Comparison of ENCODE assay signal across 7 mouse cellular contexts in the genomic region with DNA sequence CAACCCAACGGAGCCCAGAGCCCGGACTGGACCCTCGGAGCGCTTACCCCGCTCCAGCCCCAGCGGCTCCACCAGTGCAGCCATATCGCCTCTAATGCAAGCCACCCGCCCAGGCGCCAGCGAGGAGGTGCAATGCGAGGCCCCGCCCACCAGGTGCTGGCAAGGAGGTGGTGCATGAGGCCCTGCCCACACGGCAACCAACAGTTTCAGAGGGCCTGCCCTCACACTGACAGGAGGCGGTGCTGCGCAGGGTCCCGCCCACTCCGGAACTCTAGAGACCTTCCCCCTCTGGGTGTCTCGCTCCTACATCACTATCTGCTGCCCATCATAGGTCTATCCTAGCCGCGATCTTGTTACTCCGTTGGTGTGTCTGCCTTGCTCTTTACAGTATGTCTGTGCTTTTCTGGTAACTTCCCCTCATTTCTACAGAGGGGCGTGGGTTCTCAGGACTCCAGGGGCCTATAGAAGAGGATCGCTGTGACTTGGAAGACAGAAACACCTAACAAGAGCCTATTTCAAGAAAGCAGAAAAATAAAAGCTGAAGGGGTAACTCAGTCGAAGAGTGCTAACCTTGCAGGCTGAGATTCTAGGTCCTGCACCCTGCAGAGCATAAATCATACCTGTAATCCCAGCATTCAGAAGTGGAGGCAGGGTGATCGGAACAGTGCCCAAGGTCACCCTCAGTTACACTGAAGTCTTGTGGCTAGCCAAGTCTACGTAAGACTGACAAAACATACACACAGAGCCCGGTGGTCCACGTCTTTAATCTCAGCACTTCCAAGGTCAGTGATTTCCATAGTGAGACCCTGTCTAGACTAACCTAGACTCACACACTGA. TPM values are rescaled to one million over a fixed set of nuclear protein-coding genes. Genes with fewer than 3 reads are reported as not detected.
DNase-seq lines count a peak whose midpoint lies in the region; ATAC-seq and TF ChIP-seq lines count a peak whose summit lies in the region.

Gene Lin7b, minus strand, starts transcription at position 109 of the 837 bp plus-strand sequence.

- no peaks in the 10 kb centered on the region for H3K9me3 ChIP-seq in embryonic facial prominence, embryonic 14.5 days (ENCODE audit: control insufficient read depth, low read length)
- no peaks in the 10 kb centered on the region for H3K9me3 ChIP-seq in limb, embryonic 11.5 days (ENCODE audit: control insufficient read depth, low read length)
- H3K9me3 ChIP-seq in midbrain, embryonic 14.5 days (ENCODE audit: control insufficient read depth, low read length), result no peaks in the 10 kb centered on the region

- peaks cover 6% of the 10 kb centered on the region; the same call in 1 of the 2 replicates for H3K4me1 ChIP-seq in embryonic facial prominence, embryonic 14.5 days (ENCODE audit: control insufficient read depth, insufficient read depth, low read length)
- H3K4me1 ChIP-seq in heart, adult 2 months (ENCODE audit: control insufficient read depth, insufficient read depth, low read length), result peaks cover 1% of the 10 kb centered on the region; the same call in 1 of the 2 replicates
- H3K4me1 ChIP-seq in kidney, adult 2 months (ENCODE audit: control insufficient read depth, insufficient read depth, low read length), result no peaks in the 10 kb centered on the region; the same call in 1 of the 2 replicates
- peaks cover 14% of the 10 kb centered on the region; the same call in 1 of the 2 replicates for H3K4me1 ChIP-seq in limb, embryonic 11.5 days (ENCODE audit: control insufficient read depth, insufficient read depth, low read length)
- H3K4me1 ChIP-seq in midbrain, embryonic 14.5 days (ENCODE audit: control insufficient read depth, insufficient read depth, low read length), result peaks cover 22% of the 10 kb centered on the region

- H3K9ac ChIP-seq in embryonic facial prominence, embryonic 14.5 days (ENCODE audit: low read depth, low read length), result peak within 1 kb of the TSS; percentile 56
- H3K9ac ChIP-seq in heart, adult 2 months (ENCODE audit: low read depth, low read length), result peak within 1 kb of the TSS; percentile 44
- H3K9ac ChIP-seq in limb, embryonic 11.5 days (ENCODE audit: low read length), result peak within 1 kb of the TSS; percentile 51
- H3K9ac ChIP-seq in midbrain, embryonic 14.5 days (replicated peaks; ENCODE audit: low read length), result peak within 1 kb of the TSS; percentile 56

- peak; percentile 67 to 83 for DNase-seq in adrenal gland, postnatal 4 days (ENCODE audit: low spot score in 2 of 2)
- DNase-seq in embryonic facial prominence, embryonic 14.5 days (ENCODE audit: low spot score), result peak; percentile 93
- DNase-seq in heart, adult 2 months, result peak; percentile 82 to 87
- DNase-seq in kidney, adult 2 months, result peak; percentile 92
- peak; percentile 92 for DNase-seq in limb, embryonic 11.5 days (ENCODE audit: low spot score)
- DNase-seq in midbrain, embryonic 14.5 days, result peak; percentile 83
- peak; percentile 76 for DNase-seq in spleen, adult 12 weeks (ENCODE audit: low spot score)

- peak; percentile 76 for ATAC-seq in embryonic facial prominence, embryonic 14.5 days (ENCODE audit: low read depth)
- ATAC-seq in limb, embryonic 11.5 days (ENCODE audit: insufficient number of reproducible peaks, low FRiP score, low TSS enrichment, low read depth), result peak; percentile 58
- ATAC-seq in midbrain, embryonic 14.5 days (ENCODE audit: low FRiP score, low TSS enrichment), result peak; percentile 28; the same call in 1 of the 2 replicates

- H3K36me3 ChIP-seq in embryonic facial prominence, embryonic 14.5 days (ENCODE audit: control insufficient read depth, insufficient read depth, low read length), result peaks cover 31% of the 10 kb centered on the region
- H3K36me3 ChIP-seq in heart, adult 2 months (ENCODE audit: control insufficient read depth, insufficient read depth, low read length), result no peaks in the 10 kb centered on the region
- no peaks in the 10 kb centered on the region for H3K36me3 ChIP-seq in kidney, adult 2 months (ENCODE audit: control insufficient read depth, insufficient read depth, low read length)
- peaks cover 8% of the 10 kb centered on the region; the same call in 1 of the 2 replicates for H3K36me3 ChIP-seq in limb, embryonic 11.5 days (ENCODE audit: control insufficient read depth, insufficient read depth, low read length)
- peaks cover 34% of the 10 kb centered on the region for H3K36me3 ChIP-seq in midbrain, embryonic 14.5 days (ENCODE audit: control insufficient read depth, insufficient read depth, low read length)

- no peaks in the 10 kb centered on the region for H3K79me2 ChIP-seq in heart, adult 2 months (replicated peaks; ENCODE audit: control insufficient read depth, insufficient read depth, low read length)

- WGBS in embryonic facial prominence, embryonic 14.5 days, result 14% methylated on average over 24 of the region's 28 CpGs
- 11% methylated on average over 28 of the region's 28 CpGs for WGBS in heart, adult 2 months
- WGBS in kidney, adult 2 months, result 8% methylated on average over 28 of the region's 28 CpGs
- WGBS in limb, embryonic 11.5 days, result 11% methylated on average over 28 of the region's 28 CpGs
- WGBS in midbrain, embryonic 14.5 days, result 11% methylated on average over 28 of the region's 28 CpGs

- intact Hi-C loops in heart, adult 2 months (cut with DNase I), result loop anchor here (2.0 kb wide), 1 partner anchor 22 kb away; no protein-coding TSS in a partner anchor

- peaks cover 16% of the 10 kb centered on the region for H3K27me3 ChIP-seq in embryonic facial prominence, embryonic 14.5 days (replicated peaks; ENCODE audit: control insufficient read depth, insufficient read depth, low read length)
- no peaks in the 10 kb centered on the region; the same call in 1 of the 2 replicates for H3K27me3 ChIP-seq in heart, adult 2 months (ENCODE audit: control insufficient read depth, insufficient read depth, low read length)
- no peaks in the 10 kb centered on the region for H3K27me3 ChIP-seq in kidney, adult 2 months (replicated peaks; ENCODE audit: control insufficient read depth, insufficient read depth, low read length)
- H3K27me3 ChIP-seq in limb, embryonic 11.5 days (ENCODE audit: control insufficient read depth, insufficient read depth, low read length), result peaks cover 30% of the 10 kb centered on the region
- peaks cover 16% of the 10 kb centered on the region for H3K27me3 ChIP-seq in midbrain, embryonic 14.5 days (ENCODE audit: control insufficient read depth, insufficient read depth, low read length)

- no peak for TF ChIP-seq POLR2A in heart, adult 2 months (IDR thresholded peaks at IDR 0.05; ENCODE audit: insufficient read depth, low read depth, low read length)
- TF ChIP-seq POLR2A in kidney, adult 2 months (IDR thresholded peaks at IDR 0.05; ENCODE audit: low read depth, low read length), result no peak

- H3K4me2 ChIP-seq in embryonic facial prominence, embryonic 14.5 days (ENCODE audit: low read depth, low read length), result peak within 1 kb of the TSS; percentile 97
- peak within 1 kb of the TSS; percentile 60 for H3K4me2 ChIP-seq in limb, embryonic 11.5 days (ENCODE audit: low read depth, severe bottlenecking)
- peak within 1 kb of the TSS; percentile 93 for H3K4me2 ChIP-seq in midbrain, embryonic 14.5 days (ENCODE audit: low read length)

- no peak for TF ChIP-seq EP300 in heart, adult 2 months (IDR thresholded peaks at IDR 0.05; ENCODE audit: insufficient read depth, low read depth, low read length)

- H3K4me3 ChIP-seq in embryonic facial prominence, embryonic 14.5 days (ENCODE audit: low read depth, low read length), result peak within 1 kb of the TSS; percentile 54
- H3K4me3 ChIP-seq in heart, adult 2 months, result peak within 1 kb of the TSS; percentile 56
- H3K4me3 ChIP-seq in kidney, adult 2 months (ENCODE audit: insufficient read depth, low read depth, low read length), result peak within 1 kb of the TSS; percentile 57
- peak within 1 kb of the TSS; percentile 47 for H3K4me3 ChIP-seq in limb, embryonic 11.5 days (ENCODE audit: low read depth, low read length)
- peak within 1 kb of the TSS; percentile 48 for H3K4me3 ChIP-seq in midbrain, embryonic 14.5 days (replicated peaks; ENCODE audit: low read depth, low read length)

- H3K27ac ChIP-seq in embryonic facial prominence, embryonic 14.5 days (replicated peaks; ENCODE audit: low read depth, low read length), result no peak within 1 kb of the TSS
- no peak within 1 kb of the TSS for H3K27ac ChIP-seq in heart, adult 2 months
- H3K27ac ChIP-seq in kidney, adult 2 months (ENCODE audit: insufficient read depth, low read depth, low read length), result peak within 1 kb of the TSS; percentile 65; the same call in 1 of the 2 replicates
- no peak within 1 kb of the TSS for H3K27ac ChIP-seq in limb, embryonic 11.5 days (replicated peaks; ENCODE audit: low read depth, low read length)
- no peak within 1 kb of the TSS for H3K27ac ChIP-seq in midbrain, embryonic 14.5 days (replicated peaks; ENCODE audit: low read depth, low read length)

- peak; percentile 50 for TF ChIP-seq CTCF in heart, adult 2 months (IDR thresholded peaks at IDR 0.05)
- TF ChIP-seq CTCF in kidney, adult 2 months (conservative IDR thresholded peaks at IDR 0.05; ENCODE audit: insufficient read depth, insufficient read length, low read depth, low read length), result no peak

RNA-seq across cellular contexts. Expression of gene Lin7b, which starts in this region (rescaled TPM):
- 1 to 10 TPM; 4.8 to 4.9 TPM for total RNA-seq in adrenal gland, postnatal 4 days (2021)
- 2.4 TPM in 2 replicates for polyA plus RNA-seq in embryonic facial prominence, embryonic 14.5 days (2014; fragmentation: Nextera tagmentation; extraction: Ambion mirVana)
- total RNA-seq in heart, adult 2 months (2021), result 1 to 10 TPM; 1.0 to 1.6 TPM
- 2.3 and 3.4 TPM in 2 replicates for polyA plus RNA-seq in heart, adult 2 months (2012; rRNA removed)
- polyA plus RNA-seq in kidney, adult 2 months (2012; rRNA removed), result 2.7 and 3.9 TPM in 2 replicates
- 0.43 and 0.89 TPM in 2 replicates for polyA plus RNA-seq in limb, embryonic 11.5 days (2014; fragmentation: Nextera tagmentation; extraction: Ambion mirVana)
- 11.6 and 26.5 TPM in 2 replicates for polyA plus RNA-seq in midbrain, embryonic 14.5 days (2014; fragmentation: Nextera tagmentation; extraction: Ambion mirVana)

Comparison
In these comparisons a context has a peak if more than half of its experiments do, and no peak if none do; other contexts are left out.
1. Peak in DNase-seq, ATAC-seq, H3K4me3 ChIP-seq, H3K9ac ChIP-seq and H3K4me2 ChIP-seq in limb, embryonic 11.5 days; RNA of the gene not detected or under 1 TPM.